Mouse (Mus musculus) embryonic facial prominence, embryonic 13.5 days (tissue): Measurements from ENCODE around the gene Gm45021. TPM values are rescaled to one million over a fixed set of nuclear protein-coding genes. Genes with fewer than 3 reads are reported as not detected.

Source experiments
- ATAC-seq: fragments of 200-750 bp; cut with Nextera tagmentation; 2 replicates; pipeline ENCODE4 v1.8.0; 2017; ENCODE audit warnings: low read depth; ENCODE audit not compliant: insufficient number of reproducible peaks, insufficient read depth, low FRiP score, low TSS enrichment
- H3K27ac ChIP-seq: fragments of 300-500 bp; sonication (generic); 2 replicates; pipeline ENCODE4 v1.5.1; 2015; ENCODE audit warnings: moderate library complexity, mild to moderate bottlenecking, inconsistent platforms
- H3K27me3 ChIP-seq: fragments of 300-500 bp; sonication (generic); 2 replicates; pipeline ENCODE4 v1.6.1; 2015; ENCODE audit warnings: mild to moderate bottlenecking, inconsistent platforms
- H3K36me3 ChIP-seq: fragments of 300-500 bp; sonication (generic); 2 replicates; pipeline ENCODE4 v1.6.1; 2015; ENCODE audit warnings: mild to moderate bottlenecking, inconsistent platforms
- H3K4me1 ChIP-seq: fragments of 300-500 bp; sonication (generic); 2 replicates; pipeline ENCODE4 v1.6.1; 2015; ENCODE audit warnings: inconsistent platforms
- H3K4me2 ChIP-seq: fragments of 300-500 bp; sonication (generic); 2 replicates; pipeline ENCODE4 v1.6.1; 2015; ENCODE audit warnings: moderate library complexity, mild to moderate bottlenecking, inconsistent platforms
- H3K4me3 ChIP-seq: fragments of 300-500 bp; sonication (generic); 2 replicates; pipeline ENCODE4 v1.5.1; 2015; ENCODE audit warnings: mild to moderate bottlenecking, inconsistent platforms
- H3K9ac ChIP-seq: fragments of 300-500 bp; sonication (generic); 2 replicates; pipeline ENCODE4 v1.6.1; 2015; ENCODE audit warnings: mild to moderate bottlenecking, inconsistent platforms
- H3K9me3 ChIP-seq: fragments of 300-500 bp; sonication (generic); 2 replicates; pipeline ENCODE4 v1.6.1; 2016; ENCODE audit warnings: inconsistent platforms
- WGBS: fragments of 180-500 bp; shearing (Covaris S2); methylation state at CpG from one replicate; pipeline ENCODE4 v1.1.7; 2015; ENCODE audit warnings: mixed read lengths; 5-methylcytosine and 5-hydroxymethylcytosine counted together
- polyA plus RNA-seq: library from polyadenylated mRNA; unstranded; fragments of >200 nt; fragmentation: Nextera tagmentation; extraction: Ambion mirVana; gene quantifications from 2 replicates; pipeline ENCODE4 v1.2.1, GENCODE M21; 2015

Gene Gm45021
- polyA plus RNA-seq, 1 experiment from 2014 or later = not detected

- H3K4me1 ChIP-seq = no peaks in the 10 kb centered on the region
- H3K9me3 ChIP-seq = no peaks in the 10 kb centered on the region
- no peak for ATAC-seq
- no peaks in the 10 kb centered on the region for H3K27me3 ChIP-seq
- H3K4me3 ChIP-seq = no peak overlapping the region
- WGBS = 64% methylated on average over 6 of the region's 6 CpGs
- H3K4me2 ChIP-seq = no peak overlapping the region
- no peak overlapping the region for H3K27ac ChIP-seq
- H3K36me3 ChIP-seq = no peaks in the 10 kb centered on the region
- no peak overlapping the region for H3K9ac ChIP-seq
These were observed 48.5 kb downstream of the Gm45021 start for GRCm38 (mm10) chr6:48637811-48638500.

GRCm38 (mm10) chr6:48638553-48638952, 49.1 kb downstream of the Gm45021 start:
- Histone ChIP-seq H3K9ac (no peak overlapping the region), H3K4me3 (no peak overlapping the region), H3K36me3 (no peaks in the 10 kb centered on the region), H3K4me1 (no peaks in the 10 kb centered on the region), H3K4me2 (no peak overlapping the region), H3K9me3 (no peaks in the 10 kb centered on the region), H3K27ac (no peak overlapping the region), H3K27me3 (no peaks in the 10 kb centered on the region)
- ATAC-seq = no peak
- WGBS = 72% methylated on average over 2 of the region's 2 CpGs

- H3K27me3 ChIP-seq = no peaks in the 10 kb centered on the region; the same call in 1 of the 2 replicates
- WGBS = 70% methylated on average over 6 of the region's 6 CpGs
- ATAC-seq = no peak
These were observed 52.0 kb downstream of the Gm45021 start for GRCm38 (mm10) chr6:48641391-48641790.

GRCm38 (mm10) chr6:48642764-48643292, 53.4 kb downstream of the Gm45021 start:
- H3K4me1 ChIP-seq = no peaks in the 10 kb centered on the region
- no peak for ATAC-seq
- H3K36me3 ChIP-seq = no peaks in the 10 kb centered on the region
- no peaks in the 10 kb centered on the region; the same call in 1 of the 2 replicates for H3K27me3 ChIP-seq
- H3K27ac ChIP-seq = no peak overlapping the region
- no peak overlapping the region for H3K9ac ChIP-seq
- H3K4me3 ChIP-seq = no peak overlapping the region
- no peak overlapping the region for H3K4me2 ChIP-seq
- 24% methylated on average over 4 of the region's 4 CpGs for WGBS
- no peaks in the 10 kb centered on the region for H3K9me3 ChIP-seq

More at GRCm38 (mm10) chr6:48641391-48641790, 52.0 kb downstream of the Gm45021 start:
- Histone ChIP-seq H3K4me3 (no peak overlapping the region), H3K9ac (no peak overlapping the region), H3K4me2 (no peak overlapping the region), H3K9me3 (no peaks in the 10 kb centered on the region), H3K27ac (no peak overlapping the region), H3K36me3 (no peaks in the 10 kb centered on the region), H3K4me1 (no peaks in the 10 kb centered on the region)

- no peaks in the 10 kb centered on the region for H3K4me1 ChIP-seq
- H3K27ac ChIP-seq = no peak overlapping the region
- no peaks in the 10 kb centered on the region for H3K36me3 ChIP-seq
- H3K4me2 ChIP-seq = no peak overlapping the region
- no peak overlapping the region for H3K4me3 ChIP-seq
- ATAC-seq = no peak
- 13% methylated on average over 12 of the region's 12 CpGs for WGBS
- no peaks in the 10 kb centered on the region for H3K9me3 ChIP-seq
- no peaks in the 10 kb centered on the region; the same call in 1 of the 2 replicates for H3K27me3 ChIP-seq
- no peak overlapping the region for H3K9ac ChIP-seq
These were observed 56.4 kb downstream of the Gm45021 start for GRCm38 (mm10) chr6:48645660-48646308.

- 82% methylated on average over 4 of the region's 4 CpGs for WGBS
- Histone ChIP-seq H3K4me3 (no peak overlapping the region), H3K9me3 (no peaks in the 10 kb centered on the region), H3K36me3 (no peaks in the 10 kb centered on the region), H3K27ac (no peak overlapping the region), H3K4me2 (no peak overlapping the region), H3K4me1 (no peaks in the 10 kb centered on the region), H3K9ac (no peak overlapping the region), H3K27me3 (no peaks in the 10 kb centered on the region; the same call in 1 of the 2 replicates)
- ATAC-seq = no peak
These were observed 56.9 kb downstream of the Gm45021 start for GRCm38 (mm10) chr6:48646309-48646690.

- H3K9me3 ChIP-seq = no peaks in the 10 kb centered on the region
- H3K27me3 ChIP-seq = no peaks in the 10 kb centered on the region; the same call in 1 of the 2 replicates
- H3K4me1 ChIP-seq = no peaks in the 10 kb centered on the region
- no peak within 1 kb of the TSS for H3K4me2 ChIP-seq
- H3K27ac ChIP-seq = no peak within 1 kb of the TSS
- no peak within 1 kb of the TSS for H3K4me3 ChIP-seq
- ATAC-seq = no peak
- H3K9ac ChIP-seq = no peak within 1 kb of the TSS
- 49% methylated on average over 3 of the region's 3 CpGs for WGBS
- no peaks in the 10 kb centered on the region for H3K36me3 ChIP-seq
These were observed 57.6 kb downstream of the Gm45021 start, which contains the start of gene Gimap8 for GRCm38 (mm10) chr6:48646995-48647394. TSS of gene Gimap8 (plus strand) at chr6:48647234.

- Histone ChIP-seq H3K4me3 (no peak overlapping the region), H3K4me2 (no peak overlapping the region), H3K4me1 (no peaks in the 10 kb centered on the region), H3K27ac (no peak overlapping the region), H3K9me3 (no peaks in the 10 kb centered on the region), H3K27me3 (no peaks in the 10 kb centered on the region; the same call in 1 of the 2 replicates), H3K36me3 (no peaks in the 10 kb centered on the region), H3K9ac (no peak overlapping the region)
- 77% methylated on average over 2 of the region's 2 CpGs for WGBS
- no peak for ATAC-seq
These were observed 58.2 kb downstream of the Gm45021 start for GRCm38 (mm10) chr6:48647611-48648010.

- no peaks in the 10 kb centered on the region for H3K9me3 ChIP-seq
- no peak for ATAC-seq
- 89% methylated on average over 4 of the region's 4 CpGs for WGBS
These were observed 59.4 kb downstream of the Gm45021 start for GRCm38 (mm10) chr6:48648779-48649178.

GRCm38 (mm10) chr6:48650041-48650440, 60.6 kb downstream of the Gm45021 start:
- 85% methylated on average over 9 of the region's 9 CpGs for WGBS
- no peak for ATAC-seq
- Histone ChIP-seq H3K4me1 (no peaks in the 10 kb centered on the region), H3K4me3 (no peak overlapping the region), H3K36me3 (no peaks in the 10 kb centered on the region), H3K9ac (no peak overlapping the region), H3K9me3 (no peaks in the 10 kb centered on the region), H3K27me3 (no peaks in the 10 kb centered on the region), H3K27ac (no peak overlapping the region), H3K4me2 (no peak overlapping the region)

More at GRCm38 (mm10) chr6:48648779-48649178, 59.4 kb downstream of the Gm45021 start:
- no peak overlapping the region for H3K4me2 ChIP-seq
- no peaks in the 10 kb centered on the region for H3K36me3 ChIP-seq
- no peaks in the 10 kb centered on the region for H3K4me1 ChIP-seq
- no peak overlapping the region for H3K4me3 ChIP-seq
- no peaks in the 10 kb centered on the region; the same call in 1 of the 2 replicates for H3K27me3 ChIP-seq
- H3K27ac ChIP-seq = no peak overlapping the region
- H3K9ac ChIP-seq = no peak overlapping the region

- WGBS = 88% methylated on average over 5 of the region's 5 CpGs
- Histone ChIP-seq H3K9me3 (no peaks in the 10 kb centered on the region), H3K9ac (no peak overlapping the region), H3K4me3 (no peak overlapping the region), H3K36me3 (no peaks in the 10 kb centered on the region), H3K4me2 (no peak overlapping the region), H3K4me1 (no peaks in the 10 kb centered on the region), H3K27me3 (no peaks in the 10 kb centered on the region), H3K27ac (no peak overlapping the region)
- no peak for ATAC-seq
These were observed 69.3 kb downstream of the Gm45021 start for GRCm38 (mm10) chr6:48658721-48659120.
